Mouse (Mus musculus) lung, embryonic 14.5 days (tissue): ENCODE data around the gene Safb. TPM values are rescaled to one million over a fixed set of nuclear protein-coding genes. Genes with fewer than 3 reads are reported as not detected.

Source experiments
- ATAC-seq: fragments of 200-750 bp; cut with Nextera tagmentation; 2 replicates; pipeline ENCODE4 v1.8.0; 2017; ENCODE audit warnings: mild to moderate bottlenecking, moderate TSS enrichment, moderate library complexity; ENCODE audit not compliant: insufficient read depth
- DNase-seq: peaks from one replicate; pipeline ENCODE4 v3.0.0-alpha.2; 2015
- H3K27ac ChIP-seq: fragments of 300-500 bp; sonication (generic); 2 replicates; pipeline ENCODE4 v1.5.1; 2014; ENCODE audit warnings: low read depth, mild to moderate bottlenecking, moderate library complexity
- H3K27me3 ChIP-seq: fragments of 300-500 bp; sonication (generic); 2 replicates; pipeline ENCODE4 v1.6.1; 2014; ENCODE audit warnings: low read length, control low read depth; ENCODE audit not compliant: insufficient read depth
- H3K36me3 ChIP-seq: fragments of 300-500 bp; sonication (generic); 2 replicates; pipeline ENCODE4 v1.6.1; 2014; ENCODE audit warnings: control low read depth; ENCODE audit not compliant: insufficient read depth
- H3K4me1 ChIP-seq: fragments of 300-500 bp; sonication (generic); 2 replicates; pipeline ENCODE4 v1.6.1; 2014; ENCODE audit warnings: antibody characterized with exemption, control low read depth; ENCODE audit not compliant: insufficient read depth
- H3K4me2 ChIP-seq: fragments of 300-500 bp; sonication (generic); 2 replicates; pipeline ENCODE4 v1.6.1; 2014; ENCODE audit warnings: mild to moderate bottlenecking
- H3K4me3 ChIP-seq: fragments of 300-500 bp; sonication (generic); 2 replicates; pipeline ENCODE4 v1.5.1; 2014; ENCODE audit warnings: low read depth, low read length
- H3K9ac ChIP-seq: fragments of 300-500 bp; sonication (generic); 2 replicates; pipeline ENCODE4 v1.6.1; 2014
- H3K9me3 ChIP-seq: fragments of 300-500 bp; sonication (generic); 2 replicates; pipeline ENCODE4 v1.6.1; 2016; ENCODE audit warnings: low read depth, low read length, control low read depth
- CTCF ChIP-seq: IDR thresholded peaks from 2 replicates; pipeline ENCODE4 v1.5.1; 2016; ENCODE audit warnings: antibody characterized with exemption, low read depth
- WGBS: fragments of 180-500 bp; shearing (Covaris S2); extraction: QIAGEN DNeasy Blood & Tissue Kit; methylation state at CpG from one replicate; pipeline ENCODE4 v1.1.7; 2014; 5-methylcytosine and 5-hydroxymethylcytosine counted together
- polyA plus RNA-seq: library from polyadenylated mRNA; unstranded; fragments of >200 nt; fragmentation: Nextera tagmentation; extraction: Ambion mirVana; gene quantifications from 2 replicates; pipeline ENCODE4 v1.2.1, GENCODE M21; 2014

Safb gene
- polyA plus RNA-seq, 1 experiment from 2014 or later = 87.9 TPM

GRCm38 (mm10) chr17:56550784-56551475 lies 33.7 kb upstream of the Safb start:
- no peak for DNase-seq
- Histone ChIP-seq H3K9ac (no peak overlapping the region), H3K4me3 (no peak overlapping the region), H3K9me3 (no peaks in the 10 kb centered on the region), H3K36me3 (no peaks in the 10 kb centered on the region), H3K4me2 (no peak overlapping the region), H3K4me1 (no peaks in the 10 kb centered on the region), H3K27me3 (no peaks in the 10 kb centered on the region), H3K27ac (no peak overlapping the region)
- TF ChIP-seq CTCF = no peak
- no peak for ATAC-seq
- WGBS = 69% methylated on average over 12 of the region's 12 CpGs

GRCm38 (mm10) chr17:56551841-56552581 lies 32.6 kb upstream of the Safb start:
- 77% methylated on average over 6 of the region's 6 CpGs for WGBS
- DNase-seq (no peak), ATAC-seq (no peak)
- Histone ChIP-seq H3K4me2 (no peak overlapping the region), H3K27ac (no peak overlapping the region), H3K9me3 (no peaks in the 10 kb centered on the region), H3K27me3 (no peaks in the 10 kb centered on the region), H3K9ac (no peak overlapping the region), H3K36me3 (no peaks in the 10 kb centered on the region), H3K4me3 (no peak overlapping the region), H3K4me1 (no peaks in the 10 kb centered on the region)
- TF ChIP-seq CTCF = no peak

GRCm38 (mm10) chr17:56552781-56553363 lies 31.8 kb upstream of the Safb start:
- peak; percentile 30; the same call in 1 of the 2 replicates for ATAC-seq
- Histone ChIP-seq H3K27me3 (no peaks in the 10 kb centered on the region), H3K36me3 (no peaks in the 10 kb centered on the region), H3K4me1 (no peaks in the 10 kb centered on the region), H3K4me2 (no peak overlapping the region), H3K9me3 (no peaks in the 10 kb centered on the region), H3K27ac (no peak overlapping the region), H3K4me3 (no peak overlapping the region), H3K9ac (no peak overlapping the region)
- TF ChIP-seq CTCF = peak; percentile 100
- 62% methylated on average over 5 of the region's 5 CpGs for WGBS
- DNase-seq = peak; percentile 86

GRCm38 (mm10) chr17:56554122-56554551 lies 30.5 kb upstream of the Safb start, which contains the start of gene Gm20219:
Gene Gm20219 (minus strand): TSS chr17:56554387.
- TF ChIP-seq CTCF = no peak
- Histone ChIP-seq H3K4me1 (no peaks in the 10 kb centered on the region), H3K4me2 (peak within 1 kb of the TSS; percentile 35; the same call in 1 of the 2 replicates), H3K27me3 (no peaks in the 10 kb centered on the region), H3K4me3 (no peak within 1 kb of the TSS), H3K9me3 (no peaks in the 10 kb centered on the region), H3K36me3 (no peaks in the 10 kb centered on the region), H3K27ac (no peak within 1 kb of the TSS), H3K9ac (no peak within 1 kb of the TSS; the same call in 1 of the 2 replicates)
- DNase-seq (peak; percentile 61), ATAC-seq (peak; percentile 73)
- 57% methylated on average over 20 of the region's 20 CpGs for WGBS

GRCm38 (mm10) chr17:56558448-56558847 lies 26.2 kb upstream of the Safb start:
- Histone ChIP-seq H3K4me3 (no peak overlapping the region), H3K9ac (no peak overlapping the region), H3K36me3 (peaks cover 28% of the 10 kb centered on the region), H3K9me3 (no peaks in the 10 kb centered on the region), H3K4me2 (no peak overlapping the region), H3K4me1 (no peaks in the 10 kb centered on the region), H3K27ac (no peak overlapping the region), H3K27me3 (no peaks in the 10 kb centered on the region)
- peak; percentile 85 for DNase-seq
- WGBS = 11% methylated on average over 3 of the region's 3 CpGs
- peak; percentile 67 for ATAC-seq
- peak; percentile 90 for TF ChIP-seq CTCF

GRCm38 (mm10) chr17:56559386-56559785 lies 25.2 kb upstream of the Safb start:
- Histone ChIP-seq H3K27ac (no peak overlapping the region), H3K4me3 (no peak overlapping the region), H3K9me3 (no peaks in the 10 kb centered on the region), H3K4me2 (no peak overlapping the region), H3K27me3 (no peaks in the 10 kb centered on the region), H3K9ac (no peak overlapping the region), H3K4me1 (no peaks in the 10 kb centered on the region), H3K36me3 (peaks cover 38% of the 10 kb centered on the region)
- DNase-seq = no peak
- ATAC-seq = no peak
- TF ChIP-seq CTCF = no peak
- 66% methylated on average over 3 of the region's 3 CpGs for WGBS

GRCm38 (mm10) chr17:56560131-56560530 lies 24.5 kb upstream of the Safb start:
- Histone ChIP-seq H3K36me3 (peaks cover 45% of the 10 kb centered on the region), H3K4me2 (no peak overlapping the region), H3K9me3 (no peaks in the 10 kb centered on the region), H3K9ac (no peak overlapping the region), H3K27ac (no peak overlapping the region), H3K27me3 (no peaks in the 10 kb centered on the region), H3K4me3 (no peak overlapping the region), H3K4me1 (no peaks in the 10 kb centered on the region)
- DNase-seq = no peak
- TF ChIP-seq CTCF = no peak
- 61% methylated on average over 1 of the region's 1 CpGs for WGBS
- no peak for ATAC-seq
